8 mouse cellular contexts compared by ENCODE assay signal in the genomic region with DNA sequence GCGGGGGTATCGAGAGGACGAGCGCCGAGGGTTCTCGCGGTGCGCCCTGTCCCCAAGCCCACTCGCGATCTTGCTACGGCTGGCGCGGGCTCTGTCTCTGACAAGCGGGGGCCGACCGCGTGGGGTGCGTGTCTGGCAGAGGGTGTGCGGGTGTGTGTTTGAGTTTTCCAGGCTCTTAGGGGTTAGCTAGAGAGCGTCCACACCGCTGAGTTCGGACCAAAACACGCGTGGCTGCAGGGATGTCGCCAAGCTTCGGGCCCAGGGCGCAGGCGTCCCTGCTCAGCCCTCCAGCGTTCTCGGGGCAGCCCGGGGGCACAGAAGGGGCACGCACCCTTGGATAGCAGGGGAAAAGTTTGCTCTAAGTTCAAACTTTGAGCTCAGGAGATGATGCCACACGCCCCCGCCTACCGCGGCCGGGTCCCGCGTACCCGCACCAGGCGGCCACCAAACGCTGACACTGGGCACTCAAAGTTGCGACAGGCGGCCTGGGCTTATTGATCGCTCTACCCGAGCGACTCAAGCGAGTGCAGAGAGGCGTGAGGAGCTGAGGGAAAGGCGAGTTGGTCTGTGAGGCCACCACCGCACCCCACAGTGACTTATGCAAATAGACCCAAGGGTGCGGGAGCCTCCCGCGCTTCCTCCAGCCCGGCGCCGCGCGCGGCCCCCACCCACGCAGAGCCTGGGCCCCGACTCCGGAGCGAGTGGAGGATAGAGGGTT. TPM values are rescaled to one million over a fixed set of nuclear protein-coding genes. Genes with fewer than 3 reads are reported as not detected.
A peak's percentile ranks its signal among the peaks of the same experiment; 100 is the strongest.
DNase-seq lines count a peak whose midpoint lies in the region; ATAC-seq lines count a peak whose summit lies in the region.

No protein-coding gene starts in this region.

- H3K4me1 ChIP-seq in intestine, embryonic 15.5 days (replicated peaks): peaks cover 4% of the 10 kb centered on the region; the same call in 1 of the 2 replicates
- H3K4me1 ChIP-seq in limb, embryonic 13.5 days: peaks cover 29% of the 10 kb centered on the region
- peaks cover 27% of the 10 kb centered on the region for H3K4me1 ChIP-seq in midbrain, embryonic 12.5 days

- DNase-seq in left cerebral cortex, adult 18-20 months (ENCODE audit: low spot score in 2 of 2): peak; percentile 49 to 68
- no peak for DNase-seq in left cerebral cortex, adult 11 months (ENCODE audit: low spot score)
- peak; percentile 76 for DNase-seq in embryo, embryonic 11 days
- peak; percentile 28 to 49 for DNase-seq in gastrocnemius, postnatal 4 days (ENCODE audit: low spot score in 2 of 2)
- DNase-seq in skeletal muscle tissue, adult 2 months (ENCODE audit: low read depth, low spot score): peak; percentile 20

- H3K27me3 ChIP-seq in intestine, embryonic 15.5 days (replicated peaks): no peaks in the 10 kb centered on the region
- H3K27me3 ChIP-seq in limb, embryonic 13.5 days: no peaks in the 10 kb centered on the region
- no peaks in the 10 kb centered on the region for H3K27me3 ChIP-seq in midbrain, embryonic 12.5 days

- H3K27ac ChIP-seq in intestine, embryonic 15.5 days: peak overlapping the region; percentile 99
- peak overlapping the region; percentile 98 for H3K27ac ChIP-seq in limb, embryonic 13.5 days
- H3K27ac ChIP-seq in midbrain, embryonic 12.5 days (replicated peaks): peak overlapping the region; percentile 99

- peak; percentile 23 for ATAC-seq in intestine, embryonic 15.5 days
- peak; percentile 18; the same call in 1 of the 2 replicates for ATAC-seq in limb, embryonic 13.5 days (ENCODE audit: low FRiP score, low read depth)
- peak; percentile 16 for ATAC-seq in midbrain, embryonic 12.5 days (ENCODE audit: low FRiP score, low read depth)

- H3K9ac ChIP-seq in intestine, embryonic 15.5 days: peak overlapping the region; percentile 94
- H3K9ac ChIP-seq in limb, embryonic 13.5 days: peak overlapping the region; percentile 96
- H3K9ac ChIP-seq in midbrain, embryonic 12.5 days (replicated peaks): peak overlapping the region; percentile 91

- WGBS in intestine, embryonic 15.5 days: under 1% methylated on average over 64 of the region's 64 CpGs
- under 1% methylated on average over 64 of the region's 64 CpGs for WGBS in limb, embryonic 13.5 days
- under 1% methylated on average over 64 of the region's 64 CpGs for WGBS in midbrain, embryonic 12.5 days

- H3K36me3 ChIP-seq in intestine, embryonic 15.5 days: no peaks in the 10 kb centered on the region
- peaks cover 7% of the 10 kb centered on the region for H3K36me3 ChIP-seq in limb, embryonic 13.5 days
- H3K36me3 ChIP-seq in midbrain, embryonic 12.5 days: no peaks in the 10 kb centered on the region

- peak overlapping the region; percentile 81 for H3K4me3 ChIP-seq in intestine, embryonic 15.5 days (replicated peaks)
- H3K4me3 ChIP-seq in limb, embryonic 13.5 days: peak overlapping the region; percentile 83
- H3K4me3 ChIP-seq in midbrain, embryonic 12.5 days: peak overlapping the region; percentile 80

- peak overlapping the region; percentile 84 for H3K4me2 ChIP-seq in intestine, embryonic 15.5 days (replicated peaks)
- H3K4me2 ChIP-seq in limb, embryonic 13.5 days (replicated peaks): peak overlapping the region; percentile 91
- peak overlapping the region; percentile 92 for H3K4me2 ChIP-seq in midbrain, embryonic 12.5 days (replicated peaks)

- H3K9me3 ChIP-seq in intestine, embryonic 15.5 days: no peaks in the 10 kb centered on the region
- H3K9me3 ChIP-seq in limb, embryonic 13.5 days: 0 out of 2 replicates have a peak, but pooled peaks cover 1% of the 10 kb centered on the region
- H3K9me3 ChIP-seq in midbrain, embryonic 12.5 days: no peaks in the 10 kb centered on the region

RNA-seq across cellular contexts. Expression of a gene that starts 0.7 kb away (rescaled TPM):
- 100 to 1,000 TPM; 133 to 135 TPM for total RNA-seq in left cerebral cortex, adult 18-20 months (2021)
- 10 to 100 TPM; 47.2 to 50.8 TPM for total RNA-seq in gastrocnemius, postnatal 4 days (2021)
- 87.2 and 103 TPM in 2 replicates for polyA plus RNA-seq in intestine, embryonic 15.5 days (2015; fragmentation: Nextera tagmentation; extraction: Ambion mirVana)
- polyA plus RNA-seq in limb, embryonic 13.5 days (2015; fragmentation: Nextera tagmentation; extraction: Ambion mirVana): 137 and 141 TPM in 2 replicates
- polyA plus RNA-seq in midbrain, embryonic 12.5 days (2016; fragmentation: Nextera tagmentation; extraction: Ambion mirVana): 91.7 and 96.6 TPM in 2 replicates
